Mouse (Mus musculus) hindbrain, embryonic 13.5 days (tissue): Measurements from ENCODE around the gene Tnn. TPM values are rescaled to one million over a fixed set of nuclear protein-coding genes. Genes with fewer than 3 reads are reported as not detected.

ENCODE experiments used
- ATAC-seq: fragments of 200-750 bp; cut with Nextera tagmentation; 2 replicates; pipeline ENCODE4 v1.8.0; 2017; ENCODE audit warnings: moderate TSS enrichment; ENCODE audit not compliant: low FRiP score
- H3K27ac ChIP-seq: fragments of 300-500 bp; sonication (generic); 2 replicates; pipeline ENCODE4 v1.5.1; 2015; ENCODE audit warnings: inconsistent platforms, mild to moderate bottlenecking, moderate library complexity
- H3K27me3 ChIP-seq: fragments of 300-500 bp; sonication (generic); 2 replicates; pipeline ENCODE4 v1.6.1; 2015; ENCODE audit warnings: mild to moderate bottlenecking, inconsistent platforms
- H3K36me3 ChIP-seq: fragments of 300-500 bp; sonication (generic); 2 replicates; pipeline ENCODE4 v1.6.1; 2015; ENCODE audit warnings: mild to moderate bottlenecking, inconsistent platforms
- H3K4me1 ChIP-seq: fragments of 300-500 bp; sonication (generic); replicated peaks from 2 replicates; pipeline ENCODE4 v1.6.1; 2015; ENCODE audit warnings: inconsistent platforms
- H3K4me2 ChIP-seq: fragments of 300-500 bp; sonication (generic); 2 replicates; pipeline ENCODE4 v1.6.1; 2015; ENCODE audit warnings: inconsistent platforms, mild to moderate bottlenecking, moderate library complexity
- H3K4me3 ChIP-seq: fragments of 300-500 bp; sonication (generic); 2 replicates; pipeline ENCODE4 v1.5.1; 2015; ENCODE audit warnings: mild to moderate bottlenecking, inconsistent platforms
- H3K9ac ChIP-seq: fragments of 300-500 bp; sonication (generic); 2 replicates; pipeline ENCODE4 v1.6.1; 2015; ENCODE audit warnings: mild to moderate bottlenecking, inconsistent platforms
- H3K9me3 ChIP-seq: fragments of 300-500 bp; sonication (generic); 2 replicates; pipeline ENCODE4 v1.6.1; 2016; ENCODE audit warnings: inconsistent platforms
- whole genome bisulfite sequencing: fragments of 180-500 bp; shearing (Covaris S2); methylation state at CpG from one replicate; pipeline ENCODE4 v1.1.7; 2015; 5-methylcytosine and 5-hydroxymethylcytosine counted together
- polyA plus RNA-seq: library from polyadenylated mRNA; unstranded; fragments of >200 nt; fragmentation: Nextera tagmentation; extraction: Ambion mirVana; gene quantifications from 2 replicates; pipeline ENCODE4 v1.2.1, GENCODE M21; 2015

Tnn gene
- polyA plus RNA-seq, 1 experiment from 2014 or later: 0.06 TPM

DNA sequence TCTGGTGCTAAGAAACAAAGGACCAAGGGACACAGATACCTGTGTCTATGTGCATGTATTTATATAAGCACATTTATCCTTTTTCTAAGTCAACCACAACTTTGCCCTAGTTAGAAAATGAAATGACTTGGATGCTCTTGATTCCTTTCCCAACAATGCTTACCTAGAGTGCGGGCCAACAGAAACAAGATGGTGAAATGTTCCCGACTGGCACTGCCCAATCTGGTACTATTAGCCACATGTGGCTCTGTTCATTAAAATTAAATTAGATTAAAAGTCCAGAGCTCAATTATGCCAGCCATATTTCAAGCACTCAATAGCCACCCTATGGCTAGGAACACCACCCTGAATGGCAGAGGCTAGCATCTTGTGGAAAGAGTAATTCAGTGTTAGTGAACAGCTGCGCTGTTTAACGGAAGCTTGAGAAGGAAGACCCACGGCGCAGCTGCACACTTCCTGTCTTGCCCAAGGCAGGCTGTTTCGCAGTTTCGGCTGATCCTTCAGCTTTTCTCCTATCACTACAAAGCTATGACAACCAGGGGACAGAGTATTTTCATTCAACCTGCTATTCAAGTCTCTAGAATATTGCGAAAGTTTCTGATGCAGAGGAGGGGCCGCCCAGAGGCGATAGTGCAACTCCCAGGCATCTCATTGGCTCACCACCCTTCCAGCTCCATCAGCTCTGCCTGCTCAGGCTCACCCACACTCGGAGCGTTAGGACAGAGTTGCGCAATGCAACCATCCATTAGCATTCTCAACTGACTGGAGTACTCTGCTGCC is 74.3 kb downstream of the Tnn start:
- H3K9ac ChIP-seq: no peak overlapping the region
- H3K4me2 ChIP-seq: no peak overlapping the region
- H3K9me3 ChIP-seq: no peaks in the 10 kb centered on the region
- whole genome bisulfite sequencing: 70% methylated on average over 14 of the region's 14 CpGs
- H3K27me3 ChIP-seq: 0 out of 2 replicates have a peak, but pooled peaks cover 6% of the 10 kb centered on the region
- no peak overlapping the region for H3K4me3 ChIP-seq
- H3K36me3 ChIP-seq: no peaks in the 10 kb centered on the region
- H3K4me1 ChIP-seq: 0 out of 2 replicates have a peak, but pooled peaks cover 6% of the 10 kb centered on the region
- no peak overlapping the region for H3K27ac ChIP-seq
- ATAC-seq: no peak

DNA sequence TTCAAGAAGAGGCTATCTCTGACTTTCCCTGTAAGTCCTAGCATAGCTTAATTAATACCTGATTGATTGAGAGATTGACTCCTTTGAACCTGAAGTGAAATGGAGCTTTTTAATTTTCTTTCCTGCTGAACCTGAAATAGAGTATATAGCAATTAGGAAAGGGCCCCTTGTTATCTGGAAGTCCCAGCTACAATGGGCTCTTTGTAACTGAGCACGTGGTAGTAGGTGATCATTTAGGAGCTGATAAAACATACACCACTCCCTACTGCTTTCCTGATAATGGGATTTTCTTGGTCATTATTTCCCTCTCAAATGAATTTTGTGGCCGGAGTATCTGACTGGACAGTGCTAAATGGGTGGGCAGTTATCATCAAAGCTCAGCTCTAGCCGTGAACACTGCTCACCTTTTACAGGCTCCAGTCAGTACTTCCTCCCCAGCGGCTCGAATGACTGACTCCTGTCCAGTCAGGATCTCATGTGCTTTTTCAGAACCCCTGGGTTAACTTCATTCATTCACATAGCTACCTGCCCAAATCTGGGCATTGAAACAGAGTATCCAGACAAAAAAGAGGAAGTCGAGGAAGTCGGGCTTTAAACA is 88.7 kb downstream of the Tnn start:
- Histone ChIP-seq H3K27me3 (no peaks in the 10 kb centered on the region), H3K9me3 (0 out of 2 replicates have a peak, but pooled peaks cover 5% of the 10 kb centered on the region), H3K4me3 (no peak overlapping the region), H3K9ac (no peak overlapping the region), H3K4me1 (no peaks in the 10 kb centered on the region), H3K27ac (no peak overlapping the region), H3K4me2 (no peak overlapping the region), H3K36me3 (no peaks in the 10 kb centered on the region)
- no peak for ATAC-seq
- WGBS: 80% methylated on average over 7 of the region's 7 CpGs

DNA sequence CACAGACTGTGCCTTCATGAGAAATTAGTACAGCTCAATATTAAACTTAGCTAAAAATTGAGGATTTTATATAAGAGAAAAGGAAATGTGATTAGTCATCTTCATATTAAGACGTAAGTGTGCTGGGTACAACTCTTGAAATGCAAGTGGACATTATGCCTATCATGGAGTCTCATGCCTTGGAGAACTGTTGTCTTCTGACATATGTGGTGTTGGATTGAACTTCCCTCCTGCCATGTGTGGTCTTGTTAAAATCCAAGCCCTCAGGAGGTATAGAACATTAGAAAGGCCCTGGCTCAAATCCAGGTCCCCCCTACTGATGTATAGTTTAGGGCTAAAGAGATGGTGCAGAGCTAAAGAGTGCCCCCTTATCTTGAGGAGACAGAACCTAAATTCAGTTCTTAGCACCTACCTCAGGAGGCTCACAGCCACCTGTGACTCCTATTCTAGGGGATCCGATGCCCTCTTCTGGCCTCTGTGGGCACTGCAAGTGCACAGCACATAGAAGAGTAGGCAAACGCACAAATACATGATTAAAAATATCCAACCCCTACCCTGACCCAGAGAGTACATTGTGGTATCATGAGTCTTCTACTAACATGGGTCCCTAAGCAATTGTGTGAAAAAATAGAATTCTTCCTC is 91.5 kb downstream of the Tnn start:
- no peak overlapping the region for H3K9ac ChIP-seq
- no peak for ATAC-seq
- H3K27me3 ChIP-seq: no peaks in the 10 kb centered on the region
- H3K36me3 ChIP-seq: no peaks in the 10 kb centered on the region
- no peak overlapping the region for H3K4me2 ChIP-seq
- H3K27ac ChIP-seq: no peak overlapping the region
- WGBS: 57% methylated on average over 3 of the region's 3 CpGs
- H3K9me3 ChIP-seq: 0 out of 2 replicates have a peak, but pooled peaks cover 2% of the 10 kb centered on the region
- no peaks in the 10 kb centered on the region for H3K4me1 ChIP-seq
- no peak overlapping the region for H3K4me3 ChIP-seq

DNA sequence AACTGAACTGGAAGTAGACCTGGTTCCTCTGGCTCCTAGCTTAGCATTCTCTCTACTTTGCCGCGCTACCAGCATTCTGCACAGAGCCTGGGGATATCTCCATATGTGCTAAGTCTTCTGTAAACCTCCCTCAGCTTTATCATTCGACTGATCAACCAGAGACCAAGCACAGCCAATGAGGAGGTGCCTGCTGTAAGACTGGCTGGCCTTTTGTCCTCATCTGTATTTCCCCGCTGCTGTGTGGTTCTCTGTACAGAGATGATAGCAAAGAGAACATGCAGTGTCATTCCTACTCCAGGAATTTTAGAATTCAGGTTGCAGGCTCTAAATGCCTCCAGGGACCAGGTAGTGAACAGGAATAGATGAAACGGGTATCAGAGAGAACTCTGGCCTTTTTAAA is 92.1 kb downstream of the Tnn start:
- no peak overlapping the region for H3K4me3 ChIP-seq
- H3K4me2 ChIP-seq: no peak overlapping the region
- no peaks in the 10 kb centered on the region for H3K4me1 ChIP-seq
- ATAC-seq: no peak
- H3K9ac ChIP-seq: no peak overlapping the region
- no peaks in the 10 kb centered on the region for H3K9me3 ChIP-seq
- H3K27ac ChIP-seq: no peak overlapping the region
- H3K27me3 ChIP-seq: no peaks in the 10 kb centered on the region
- 84% methylated on average over 5 of the region's 5 CpGs for WGBS
- no peaks in the 10 kb centered on the region for H3K36me3 ChIP-seq

DNA sequence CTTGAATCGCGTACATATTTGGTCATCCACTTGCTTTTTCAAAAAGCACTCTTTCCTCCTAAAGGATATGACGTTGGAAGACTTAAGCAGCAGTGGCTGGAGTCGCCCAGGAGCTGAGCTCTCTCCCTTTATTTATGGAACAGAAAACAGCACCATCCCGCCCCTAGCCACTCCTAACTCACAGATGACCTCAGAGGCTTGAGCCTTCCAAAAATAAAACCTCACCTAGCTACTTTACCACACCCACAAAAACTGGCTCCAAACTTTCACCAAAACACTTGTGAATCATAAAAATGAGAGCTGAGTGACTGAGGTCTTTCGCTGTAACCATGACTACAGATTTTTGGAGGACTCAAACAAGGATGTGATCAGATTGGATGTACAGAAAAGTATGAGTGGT is 92.8 kb downstream of the Tnn start:
- WGBS: 81% methylated on average over 6 of the region's 6 CpGs
- no peaks in the 10 kb centered on the region for H3K9me3 ChIP-seq
- H3K36me3 ChIP-seq: no peaks in the 10 kb centered on the region
- H3K27ac ChIP-seq: no peak overlapping the region
- no peak overlapping the region for H3K4me2 ChIP-seq
- H3K4me3 ChIP-seq: no peak overlapping the region
- H3K27me3 ChIP-seq: no peaks in the 10 kb centered on the region
- no peaks in the 10 kb centered on the region for H3K4me1 ChIP-seq
- no peak overlapping the region for H3K9ac ChIP-seq
- no peak for ATAC-seq

GRCm38 (mm10) chr1:160059908-160060307 is 93.5 kb downstream of the Tnn start:
- Histone ChIP-seq H3K9me3 (no peaks in the 10 kb centered on the region), H3K4me2 (no peak overlapping the region), H3K27ac (no peak overlapping the region), H3K9ac (no peak overlapping the region), H3K36me3 (no peaks in the 10 kb centered on the region), H3K4me1 (no peaks in the 10 kb centered on the region), H3K4me3 (no peak overlapping the region), H3K27me3 (no peaks in the 10 kb centered on the region)
- WGBS: 93% methylated on average over 1 of the region's 1 CpGs
- no peak for ATAC-seq

DNA sequence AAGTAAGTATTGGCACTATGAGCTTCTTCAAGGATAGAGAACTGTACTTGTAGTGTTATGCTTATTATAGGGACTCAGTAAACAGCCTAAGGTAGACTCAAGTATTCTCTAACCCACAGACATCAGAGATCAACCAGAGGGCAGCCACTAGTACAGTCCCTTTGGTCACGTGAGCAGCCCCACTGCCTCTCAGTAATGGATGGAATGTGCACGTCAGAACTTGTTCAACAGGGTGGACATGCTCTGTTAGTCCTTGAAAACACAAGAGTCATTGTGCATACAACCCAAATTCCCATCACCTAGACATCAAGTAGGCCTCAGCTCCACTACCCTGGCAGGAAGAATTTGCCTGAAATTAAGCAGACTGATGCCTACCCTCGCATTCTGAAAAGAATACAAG is 95.7 kb downstream of the Tnn start:
- ATAC-seq: no peak

DNA sequence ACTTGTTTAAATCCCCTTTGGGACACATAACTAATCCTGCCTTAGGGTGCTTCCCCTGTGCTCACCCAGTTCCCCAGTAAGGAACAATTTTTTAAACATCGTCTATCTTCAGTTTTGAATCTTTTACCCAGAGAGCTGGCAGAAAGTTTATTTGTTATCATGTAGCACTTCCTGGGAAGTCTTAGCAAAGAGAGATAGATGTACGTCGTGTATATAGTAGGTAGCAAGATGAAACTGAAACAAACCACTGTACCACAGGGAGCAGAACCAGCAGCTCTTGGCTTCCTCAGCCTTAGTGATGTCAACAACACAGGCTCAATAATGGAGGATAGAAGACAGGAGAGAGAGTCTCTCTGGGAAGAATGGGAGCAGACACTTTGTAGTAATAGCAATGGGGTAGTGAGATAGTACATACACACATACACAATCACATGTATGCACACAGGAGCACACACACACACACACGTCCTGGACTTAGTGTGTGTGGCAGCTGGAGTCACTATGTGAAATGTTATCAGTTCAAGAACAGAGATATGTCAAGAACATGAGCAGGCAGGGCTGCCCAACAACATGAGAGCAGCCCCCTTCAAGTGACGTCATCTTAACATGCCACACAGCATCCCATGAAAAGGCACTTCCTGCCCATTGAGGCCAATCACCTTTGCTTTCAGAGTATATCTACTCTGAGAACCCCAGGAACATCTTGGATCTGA is 98.9 kb downstream of the Tnn start:
- ATAC-seq: no peak
- 76% methylated on average over 5 of the region's 5 CpGs for WGBS
- Histone ChIP-seq H3K36me3 (no peaks in the 10 kb centered on the region), H3K27ac (no peak overlapping the region), H3K4me3 (no peak overlapping the region), H3K4me1 (no peaks in the 10 kb centered on the region), H3K4me2 (no peak overlapping the region), H3K27me3 (no peaks in the 10 kb centered on the region), H3K9ac (no peak overlapping the region), H3K9me3 (no peaks in the 10 kb centered on the region)

More for the DNA sequence above, 95.7 kb downstream of the Tnn start:
- Histone ChIP-seq H3K9ac (no peak overlapping the region), H3K27me3 (no peaks in the 10 kb centered on the region), H3K9me3 (no peaks in the 10 kb centered on the region), H3K4me1 (no peaks in the 10 kb centered on the region), H3K27ac (no peak overlapping the region), H3K36me3 (no peaks in the 10 kb centered on the region), H3K4me3 (no peak overlapping the region), H3K4me2 (no peak overlapping the region)
- WGBS: 60% methylated on average over 3 of the region's 3 CpGs

DNA sequence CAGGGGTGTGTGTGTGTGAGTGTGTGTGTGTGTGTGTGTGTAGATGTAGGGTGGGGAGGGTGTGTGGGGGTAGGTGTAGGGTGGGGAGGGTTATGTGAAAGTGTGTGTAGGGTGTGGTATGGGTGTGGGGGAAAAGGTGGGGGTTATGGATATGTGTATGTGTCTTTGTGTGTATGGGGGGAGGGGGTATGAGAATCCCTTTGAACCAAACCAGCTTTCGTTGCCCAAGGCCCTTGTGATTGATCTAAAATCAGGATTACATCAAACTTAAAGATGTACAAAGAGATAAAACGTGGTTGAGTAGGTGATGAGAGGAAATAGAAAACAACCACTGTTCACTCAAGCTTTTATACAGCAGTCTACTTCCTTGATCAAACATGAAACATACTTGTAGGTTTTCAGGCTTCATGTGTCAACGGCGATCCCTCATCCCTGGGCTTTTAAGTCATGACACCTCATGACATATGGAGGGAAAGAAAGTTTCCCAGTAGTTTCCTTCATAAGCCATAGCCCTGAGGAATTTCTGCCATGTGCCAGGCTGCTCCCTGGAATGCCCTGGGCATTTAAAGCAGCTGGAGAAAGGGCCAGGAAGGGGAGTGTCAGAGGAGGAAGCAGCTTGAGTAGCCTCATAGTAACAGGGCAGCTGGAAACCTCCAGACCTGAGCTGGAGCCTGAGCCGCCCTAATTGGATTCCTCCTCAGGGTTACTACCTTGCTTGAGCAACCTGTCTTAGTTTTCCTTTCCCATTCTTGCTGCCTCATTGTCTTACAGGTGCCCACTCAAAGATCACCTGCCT is 99.7 kb downstream of the Tnn start:
- H3K9ac ChIP-seq: no peak overlapping the region
- H3K27me3 ChIP-seq: no peaks in the 10 kb centered on the region
- H3K4me3 ChIP-seq: no peak overlapping the region
- no peak overlapping the region for H3K27ac ChIP-seq
- ATAC-seq: no peak
- no peaks in the 10 kb centered on the region for H3K36me3 ChIP-seq
- 90% methylated on average over 5 of the region's 5 CpGs for WGBS
- H3K4me1 ChIP-seq: no peaks in the 10 kb centered on the region
- H3K4me2 ChIP-seq: no peak overlapping the region
- no peaks in the 10 kb centered on the region for H3K9me3 ChIP-seq

- Histone ChIP-seq H3K27me3 (no peaks in the 10 kb centered on the region), H3K36me3 (no peaks in the 10 kb centered on the region), H3K27ac (no peak overlapping the region), H3K4me2 (no peak overlapping the region), H3K4me3 (no peak overlapping the region), H3K9me3 (no peaks in the 10 kb centered on the region), H3K4me1 (no peaks in the 10 kb centered on the region), H3K9ac (no peak overlapping the region)
- ATAC-seq: no peak
- WGBS: 95% methylated on average over 2 of the region's 2 CpGs
Observed at GRCm38 (mm10) chr1:160052556-160053315, 100.6 kb downstream of the Tnn start.

- Histone ChIP-seq H3K4me1 (no peaks in the 10 kb centered on the region), H3K9me3 (no peaks in the 10 kb centered on the region), H3K4me2 (no peak overlapping the region), H3K27me3 (no peaks in the 10 kb centered on the region), H3K36me3 (no peaks in the 10 kb centered on the region), H3K27ac (no peak overlapping the region), H3K9ac (no peak overlapping the region), H3K4me3 (no peak overlapping the region)
- ATAC-seq: no peak
- WGBS: 93% methylated on average over 6 of the region's 6 CpGs
Observed at GRCm38 (mm10) chr1:160050898-160051297, 102.5 kb downstream of the Tnn start.
